Mouse (Mus musculus): ENCODE data around the gene Fam149b. TPM values are rescaled to one million over a fixed set of nuclear protein-coding genes. Genes with fewer than 3 reads are reported as not detected.
A peak's percentile ranks its signal among the peaks of the same experiment; 100 is the strongest.

The Fam149b gene
- polyA plus RNA-seq, 1 experiment: 17.7 TPM

- TF ChIP-seq CEBPB (IDR thresholded peaks at IDR 0.05; ENCODE audit: low read depth) (no peak), MYOG (IDR thresholded peaks at IDR 0.05; ENCODE audit: control insufficient read depth, extremely low read depth, insufficient read length) (no peak), MAX (IDR thresholded peaks at IDR 0.05) (peak; percentile 88), MYOD1 (IDR thresholded peaks at IDR 0.05; ENCODE audit: control insufficient read depth, insufficient read length, low read depth) (no peak), CTCF (IDR thresholded peaks at IDR 0.05; ENCODE audit: control insufficient read depth, insufficient read depth, insufficient read length) (peak; percentile 96), USF1 (IDR thresholded peaks at IDR 0.05; ENCODE audit: low read depth) (no peak)
- peaks cover 3% of the 10 kb centered on the region for H3K79me3 ChIP-seq (ENCODE audit: low read depth)
- H3ac ChIP-seq (ENCODE audit: control insufficient read depth, insufficient read length, low read depth): peak within 1 kb of the TSS; percentile 97
- H3K79me2 ChIP-seq (ENCODE audit: control insufficient read depth, insufficient read depth): peaks cover 23% of the 10 kb centered on the region
- peaks cover 26% of the 10 kb centered on the region for H3K36me3 ChIP-seq (ENCODE audit: control insufficient read depth, insufficient read depth)
- no peaks in the 10 kb centered on the region for H3K27me3 ChIP-seq (ENCODE audit: control insufficient read depth, insufficient read depth, insufficient read length)
- H3K4me3 ChIP-seq (ENCODE audit: insufficient read depth, poor library complexity, severe bottlenecking): peak within 1 kb of the TSS; percentile 69
Observed at GRCm38 (mm10) chr14:20393205-20393913, 45.4 kb downstream of the Fam149b start, which contains the start of gene Mrps16. Gene Mrps16 (minus strand): TSS chr14:20393634.

GRCm38 (mm10) chr14:20397220-20397619 lies 49.3 kb downstream of the Fam149b start:
- H3K4me3 ChIP-seq (ENCODE audit: insufficient read depth, poor library complexity, severe bottlenecking): no peak overlapping the region
- no peak for TF ChIP-seq MAX (IDR thresholded peaks at IDR 0.05)

GRCm38 (mm10) chr14:20398864-20399263 lies 50.9 kb downstream of the Fam149b start:
- Histone ChIP-seq H3K36me3 (ENCODE audit: control insufficient read depth, insufficient read depth) (no peaks in the 10 kb centered on the region), H3ac (ENCODE audit: control insufficient read depth, insufficient read length, low read depth) (no peak overlapping the region), H3K27me3 (ENCODE audit: control insufficient read depth, insufficient read depth, insufficient read length) (no peaks in the 10 kb centered on the region), H3K79me3 (ENCODE audit: low read depth) (no peaks in the 10 kb centered on the region), H3K4me3 (ENCODE audit: insufficient read depth, poor library complexity, severe bottlenecking) (no peak overlapping the region), H3K79me2 (ENCODE audit: control insufficient read depth, insufficient read depth) (no peaks in the 10 kb centered on the region)
- peak; percentile 28 for TF ChIP-seq CTCF (IDR thresholded peaks at IDR 0.05; ENCODE audit: control insufficient read depth, insufficient read depth, insufficient read length)
- no peak for TF ChIP-seq CEBPB (IDR thresholded peaks at IDR 0.05; ENCODE audit: low read depth)
- TF ChIP-seq USF1 (IDR thresholded peaks at IDR 0.05; ENCODE audit: low read depth): no peak

More at GRCm38 (mm10) chr14:20397220-20397619, 49.3 kb downstream of the Fam149b start:
- Histone ChIP-seq H3K27me3 (ENCODE audit: control insufficient read depth, insufficient read depth, insufficient read length) (no peaks in the 10 kb centered on the region), H3ac (ENCODE audit: control insufficient read depth, insufficient read length, low read depth) (no peak overlapping the region), H3K79me2 (ENCODE audit: control insufficient read depth, insufficient read depth) (peaks cover 9% of the 10 kb centered on the region), H3K79me3 (ENCODE audit: low read depth) (no peaks in the 10 kb centered on the region), H3K36me3 (ENCODE audit: control insufficient read depth, insufficient read depth) (no peaks in the 10 kb centered on the region)

- Histone ChIP-seq H3K79me3 (ENCODE audit: low read depth) (no peaks in the 10 kb centered on the region), H3K79me2 (ENCODE audit: control insufficient read depth, insufficient read depth) (no peaks in the 10 kb centered on the region), H3K27me3 (ENCODE audit: control insufficient read depth, insufficient read depth, insufficient read length) (no peaks in the 10 kb centered on the region), H3ac (ENCODE audit: control insufficient read depth, insufficient read length, low read depth) (no peak overlapping the region), H3K4me3 (ENCODE audit: insufficient read depth, poor library complexity, severe bottlenecking) (no peak overlapping the region), H3K36me3 (ENCODE audit: control insufficient read depth, insufficient read depth) (no peaks in the 10 kb centered on the region)
- TF ChIP-seq CTCF (IDR thresholded peaks at IDR 0.05; ENCODE audit: control insufficient read depth, insufficient read depth, insufficient read length): peak; percentile 65
- TF ChIP-seq USF1 (IDR thresholded peaks at IDR 0.05; ENCODE audit: low read depth): no peak
- TF ChIP-seq MYOG (IDR thresholded peaks at IDR 0.05; ENCODE audit: control insufficient read depth, extremely low read depth, insufficient read length): no peak
- TF ChIP-seq FOSL1 (IDR thresholded peaks at IDR 0.05; ENCODE audit: insufficient read depth, low read length, poor library complexity, severe bottlenecking): no peak
- no peak for TF ChIP-seq CEBPB (IDR thresholded peaks at IDR 0.05; ENCODE audit: low read depth)
- no peak for TF ChIP-seq MAX (IDR thresholded peaks at IDR 0.05)
- TF ChIP-seq MYOD1 (IDR thresholded peaks at IDR 0.05; ENCODE audit: control insufficient read depth, insufficient read length, low read depth): no peak
Observed at GRCm38 (mm10) chr14:20400071-20400470, 52.1 kb downstream of the Fam149b start.

GRCm38 (mm10) chr14:20422257-20422656 lies 74.3 kb downstream of the Fam149b start:
- TF ChIP-seq CTCF (IDR thresholded peaks at IDR 0.05; ENCODE audit: control insufficient read depth, insufficient read depth, insufficient read length) (no peak), FOSL1 (IDR thresholded peaks at IDR 0.05; ENCODE audit: insufficient read depth, low read length, poor library complexity, severe bottlenecking) (no peak), USF1 (IDR thresholded peaks at IDR 0.05; ENCODE audit: low read depth) (no peak), MYOD1 (IDR thresholded peaks at IDR 0.05; ENCODE audit: control insufficient read depth, insufficient read length, low read depth) (no peak), MYOG (IDR thresholded peaks at IDR 0.05; ENCODE audit: control insufficient read depth, extremely low read depth, insufficient read length) (no peak), CEBPB (IDR thresholded peaks at IDR 0.05; ENCODE audit: low read depth) (no peak), MAX (IDR thresholded peaks at IDR 0.05) (no peak)
- H3K79me2 ChIP-seq (ENCODE audit: control insufficient read depth, insufficient read depth): no peaks in the 10 kb centered on the region
- H3K4me3 ChIP-seq (ENCODE audit: insufficient read depth, poor library complexity, severe bottlenecking): no peak overlapping the region
- H3K27me3 ChIP-seq (ENCODE audit: control insufficient read depth, insufficient read depth, insufficient read length): no peaks in the 10 kb centered on the region
- no peaks in the 10 kb centered on the region for H3K36me3 ChIP-seq (ENCODE audit: control insufficient read depth, insufficient read depth)
- no peak overlapping the region for H3ac ChIP-seq (ENCODE audit: control insufficient read depth, insufficient read length, low read depth)
- no peaks in the 10 kb centered on the region for H3K79me3 ChIP-seq (ENCODE audit: low read depth)

- H3ac ChIP-seq (ENCODE audit: control insufficient read depth, insufficient read length, low read depth): no peak overlapping the region
- no peaks in the 10 kb centered on the region for H3K27me3 ChIP-seq (ENCODE audit: control insufficient read depth, insufficient read depth, insufficient read length)
- no peaks in the 10 kb centered on the region for H3K79me3 ChIP-seq (ENCODE audit: low read depth)
- H3K36me3 ChIP-seq (ENCODE audit: control insufficient read depth, insufficient read depth): no peaks in the 10 kb centered on the region
- H3K4me3 ChIP-seq (ENCODE audit: insufficient read depth, poor library complexity, severe bottlenecking): no peak overlapping the region
- TF ChIP-seq USF1 (IDR thresholded peaks at IDR 0.05; ENCODE audit: low read depth) (no peak), MYOD1 (IDR thresholded peaks at IDR 0.05; ENCODE audit: control insufficient read depth, insufficient read length, low read depth) (peak; percentile 39)
- H3K79me2 ChIP-seq (ENCODE audit: control insufficient read depth, insufficient read depth): no peaks in the 10 kb centered on the region
Observed at GRCm38 (mm10) chr14:20423046-20423445, 75.1 kb downstream of the Fam149b start.
